In genomic region chrX:43429982-43430531, GRCm38 (mm10) we compare ENCODE assay signal across 8 mouse cellular contexts. TPM values are rescaled to one million over a fixed set of nuclear protein-coding genes. Genes with fewer than 3 reads are reported as not detected.
A peak's percentile ranks its signal among the peaks of the same experiment; 100 is the strongest.
DNase-seq lines count a peak whose midpoint lies in the region; ATAC-seq lines count a peak whose summit lies in the region.

No protein-coding gene starts in this region.

- DNase-seq in kidney, adult 11 months = no peak
- DNase-seq in embryo, embryonic 10.5 days (ENCODE audit: low spot score) = peak; percentile 11
- peak; percentile 3 to 20 for DNase-seq in right cerebral cortex, postnatal 36 days (ENCODE audit: low spot score in 2 of 2)
- DNase-seq in urinary bladder, postnatal 36 days (ENCODE audit: low spot score in 2 of 2) = no peak
- DNase-seq in kidney, adult 9 months = no peak

- H3K9ac ChIP-seq in kidney, embryonic 16.5 days (replicated peaks; ENCODE audit: low read length) = 0 out of 2 replicates have a peak overlapping the region, but pooled peaks have one; percentile 16
- H3K9ac ChIP-seq in hindbrain, embryonic 13.5 days = peak overlapping the region; percentile 69
- H3K9ac ChIP-seq in limb, embryonic 13.5 days = no peak overlapping the region

- no peaks in the 10 kb centered on the region for H3K4me1 ChIP-seq in kidney, embryonic 16.5 days (ENCODE audit: insufficient read depth, low read length)
- no peaks in the 10 kb centered on the region for H3K4me1 ChIP-seq in hindbrain, embryonic 13.5 days (replicated peaks)
- no peaks in the 10 kb centered on the region for H3K4me1 ChIP-seq in limb, embryonic 13.5 days

- H3K36me3 ChIP-seq in kidney, embryonic 16.5 days (ENCODE audit: insufficient read depth, low read length) = no peaks in the 10 kb centered on the region
- H3K36me3 ChIP-seq in hindbrain, embryonic 13.5 days = no peaks in the 10 kb centered on the region
- H3K36me3 ChIP-seq in limb, embryonic 13.5 days = no peaks in the 10 kb centered on the region

- peak overlapping the region; percentile 35 for H3K4me3 ChIP-seq in kidney, embryonic 16.5 days (ENCODE audit: low read length)
- H3K4me3 ChIP-seq in hindbrain, embryonic 13.5 days = peak overlapping the region; percentile 45
- peak overlapping the region; percentile 44 for H3K4me3 ChIP-seq in limb, embryonic 13.5 days

- 0 out of 2 replicates have a peak, but pooled peaks have one; percentile 44 for ATAC-seq in kidney, embryonic 16.5 days (ENCODE audit: low FRiP score, low TSS enrichment)
- ATAC-seq in hindbrain, embryonic 13.5 days (ENCODE audit: low FRiP score) = peak; percentile 69
- peak; percentile 50; the same call in 1 of the 2 replicates for ATAC-seq in limb, embryonic 13.5 days (ENCODE audit: low FRiP score, low read depth)

- 36% methylated on average over 25 of the region's 25 CpGs for WGBS in kidney, embryonic 16.5 days
- 21% methylated on average over 25 of the region's 25 CpGs for WGBS in hindbrain, embryonic 13.5 days
- 17% methylated on average over 25 of the region's 25 CpGs for WGBS in limb, embryonic 13.5 days

- H3K9me3 ChIP-seq in kidney, embryonic 16.5 days (ENCODE audit: low read length) = no peaks in the 10 kb centered on the region
- no peaks in the 10 kb centered on the region for H3K9me3 ChIP-seq in hindbrain, embryonic 13.5 days
- H3K9me3 ChIP-seq in limb, embryonic 13.5 days = no peaks in the 10 kb centered on the region

- H3K27me3 ChIP-seq in kidney, embryonic 16.5 days (ENCODE audit: insufficient read depth, low read length) = peaks cover 12% of the 10 kb centered on the region
- H3K27me3 ChIP-seq in hindbrain, embryonic 13.5 days = peaks cover 3% of the 10 kb centered on the region; the same call in 1 of the 2 replicates
- peaks cover 19% of the 10 kb centered on the region for H3K27me3 ChIP-seq in limb, embryonic 13.5 days

- no peak overlapping the region for H3K27ac ChIP-seq in kidney, embryonic 16.5 days (ENCODE audit: low read length)
- H3K27ac ChIP-seq in hindbrain, embryonic 13.5 days = peak overlapping the region; percentile 82
- H3K27ac ChIP-seq in limb, embryonic 13.5 days = no peak overlapping the region

- H3K4me2 ChIP-seq in kidney, embryonic 16.5 days (replicated peaks; ENCODE audit: low read depth, low read length) = peak overlapping the region; percentile 55
- peak overlapping the region; percentile 61 for H3K4me2 ChIP-seq in hindbrain, embryonic 13.5 days
- H3K4me2 ChIP-seq in limb, embryonic 13.5 days (replicated peaks) = peak overlapping the region; percentile 66

RNA-seq across cellular contexts. Expression of gene Tenm1, which starts 1.1 kb away (rescaled TPM):
- polyA plus RNA-seq in kidney, embryonic 16.5 days (2015; fragmentation: Nextera tagmentation; extraction: Ambion mirVana) = 0.72 and 1.1 TPM in 2 replicates
- 19.0 and 21.5 TPM in 2 replicates for polyA plus RNA-seq in hindbrain, embryonic 13.5 days (2015; fragmentation: Nextera tagmentation; extraction: Ambion mirVana)
- 3.9 and 4.1 TPM in 2 replicates for polyA plus RNA-seq in limb, embryonic 13.5 days (2015; fragmentation: Nextera tagmentation; extraction: Ambion mirVana)

Comparison
In these comparisons a context has a peak if more than half of its experiments do, and no peak if none do; other contexts are left out.
1. DNase-seq: peak in embryo, embryonic 10.5 days (single experiment) and right cerebral cortex, postnatal 36 days (2 of 2); none in kidney, adult 11 months (single experiment), urinary bladder, postnatal 36 days (0 of 2) and kidney, adult 9 months (single experiment).
2. Peak in every context shown above with its lines, with median percentiles within 50 percentile points of each other: ATAC-seq, H3K4me2 ChIP-seq and H3K4me3 ChIP-seq.